Mouse (Mus musculus): ENCODE measurements around the gene Tmem229b.

DNA sequence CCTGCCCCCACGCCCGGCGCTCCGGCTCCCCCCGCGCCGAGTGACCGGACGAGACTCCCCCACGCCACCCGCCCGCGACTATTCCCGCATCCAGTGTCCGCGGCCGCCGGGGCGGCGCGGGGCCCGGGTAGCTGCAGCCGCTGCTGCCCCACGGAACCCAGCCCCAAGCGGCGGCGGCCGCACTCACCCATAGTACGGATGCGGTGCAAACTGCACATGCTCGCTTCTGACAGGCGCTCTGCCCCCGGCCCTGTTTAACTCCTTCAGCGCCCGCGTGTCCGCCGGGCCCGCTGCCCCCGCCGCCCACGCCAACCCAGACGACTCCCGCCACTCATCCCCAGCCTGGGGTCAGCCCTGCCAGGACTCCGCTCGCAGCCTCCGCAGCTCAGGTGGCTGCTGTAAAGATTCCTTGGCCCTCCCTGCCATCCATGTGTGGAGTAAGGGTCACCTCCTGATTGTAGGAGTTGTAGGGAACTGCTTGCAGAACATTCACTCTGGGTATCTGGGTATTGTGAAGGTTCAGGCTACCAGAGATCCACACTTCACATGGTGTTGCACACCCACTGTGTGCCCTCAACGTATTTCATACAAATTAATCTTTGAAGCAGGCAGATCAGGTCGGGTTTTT lies at the start of gene Tmem229b:
- TF ChIP-seq POLR2A (IDR thresholded peaks at IDR 0.05; ENCODE audit: control insufficient read depth, low read depth, low read length) (no peak), CTCF (IDR thresholded peaks at IDR 0.05; ENCODE audit: control insufficient read depth, insufficient read depth, insufficient replicate concordance, low read depth, low read length) (no peak)

Measured in testis, adult 2 months (tissue).